Mouse (Mus musculus) T-helper 1 cell (primary cell): Measurements from ENCODE around the gene Rassf10.

ENCODE experiments used
- in situ Hi-C: fragments of 300-600 bp; cut with MboI, MseI; formaldehyde crosslinking; loops from one replicate; pipeline ENCODE4 v1.15.1; 2025; ENCODE audit warnings: high pct_unique_total_duplicates

The Rassf10 gene

GRCm38 (mm10) chr7:112956961-112957360 is 3.2 kb downstream of the Rassf10 start:
- in situ Hi-C loops = loop anchor here (10.0 kb wide), 1 partner anchor 928 kb away; no protein-coding TSS in a partner anchor

- in situ Hi-C loops = loop anchor here (10.0 kb wide), 1 partner anchor 927 kb away; no protein-coding TSS in a partner anchor
Measured at GRCm38 (mm10) chr7:112957630-112958029, 3.9 kb downstream of the Rassf10 start.

- in situ Hi-C loops = no loop called here
Measured at GRCm38 (mm10) chr7:112966382-112966781, 12.6 kb downstream of the Rassf10 start.

- in situ Hi-C loops = no loop called here
Measured at GRCm38 (mm10) chr7:112966786-112967185, 13.0 kb downstream of the Rassf10 start.

DNA sequence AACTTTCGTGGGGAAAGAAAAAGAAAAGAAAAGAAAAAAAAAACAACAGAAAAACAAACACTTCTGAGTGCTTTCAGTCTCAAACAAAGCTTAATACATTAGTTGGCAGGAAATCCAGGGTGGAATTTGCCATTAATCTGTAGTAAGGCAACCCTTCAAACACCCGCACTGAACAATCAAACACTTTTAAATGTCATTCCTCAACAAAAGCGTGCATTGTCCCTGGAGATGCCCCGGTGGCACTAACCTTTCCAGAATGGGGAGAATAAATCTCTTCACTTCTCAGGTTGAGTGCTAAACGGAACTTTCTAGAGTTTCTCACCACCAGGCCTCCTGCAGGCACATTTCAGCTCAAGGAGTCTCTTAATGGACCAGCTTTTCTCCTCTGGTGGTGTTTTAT is 29.6 kb downstream of the Rassf10 start:
- in situ Hi-C loops = no loop called here

- in situ Hi-C loops = no loop called here
Measured at GRCm38 (mm10) chr7:112984704-112985577, 31.2 kb downstream of the Rassf10 start.

DNA sequence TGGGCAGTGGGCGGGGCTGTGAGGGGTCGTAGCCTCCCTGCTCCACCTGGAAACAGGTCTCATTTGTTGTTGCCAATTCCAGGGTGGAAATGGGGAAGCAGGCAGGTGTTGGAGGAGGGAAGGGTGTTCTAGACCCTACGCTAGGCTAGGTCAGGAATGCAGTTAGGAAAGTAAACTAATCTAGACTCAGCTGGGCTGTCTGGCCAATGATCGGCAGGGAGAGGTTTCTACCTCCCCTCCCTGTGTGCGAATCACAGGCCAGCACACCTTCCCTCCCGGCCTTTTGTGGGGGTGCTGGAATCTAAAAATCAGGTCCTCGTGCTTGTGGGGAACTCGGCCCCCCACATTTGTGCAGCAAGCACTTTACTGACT is 31.8 kb downstream of the Rassf10 start:
- in situ Hi-C loops = no loop called here

- in situ Hi-C loops = no loop called here
Measured at GRCm38 (mm10) chr7:112992928-112993327, 39.2 kb downstream of the Rassf10 start.

DNA sequence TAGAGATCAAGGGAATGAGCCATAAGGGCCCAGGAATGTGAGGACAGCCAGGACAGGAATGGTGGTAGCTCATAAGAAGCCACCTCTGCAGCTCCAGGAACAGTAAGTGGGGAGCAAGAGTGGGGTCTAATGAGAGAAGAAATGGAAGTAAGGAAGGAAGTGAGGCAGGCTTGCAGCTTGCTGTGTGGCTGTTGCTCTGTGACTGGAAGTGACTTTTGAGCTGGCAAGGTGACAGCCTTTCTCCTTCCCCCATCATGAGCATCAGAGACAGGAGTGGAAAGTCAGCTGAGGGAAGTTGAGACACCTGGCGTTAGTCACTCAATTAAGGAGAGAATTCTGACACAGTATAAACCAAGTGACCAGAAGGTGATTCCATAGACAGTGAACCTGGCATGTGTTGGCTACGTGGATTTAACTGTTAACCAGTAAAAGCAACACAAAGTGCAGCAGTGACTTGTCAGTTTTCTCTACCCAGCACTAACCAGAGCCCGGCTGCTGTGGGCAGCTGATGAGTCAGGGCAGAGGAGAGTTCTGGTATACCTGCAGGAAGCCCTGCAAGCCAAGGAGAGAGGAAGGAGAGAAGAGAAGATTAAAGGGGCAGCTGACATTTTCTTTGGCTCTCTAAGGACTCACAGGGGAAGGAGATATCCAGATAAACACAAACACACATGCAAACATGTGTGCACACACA is 49.9 kb downstream of the Rassf10 start:
- in situ Hi-C loops = no loop called here

DNA sequence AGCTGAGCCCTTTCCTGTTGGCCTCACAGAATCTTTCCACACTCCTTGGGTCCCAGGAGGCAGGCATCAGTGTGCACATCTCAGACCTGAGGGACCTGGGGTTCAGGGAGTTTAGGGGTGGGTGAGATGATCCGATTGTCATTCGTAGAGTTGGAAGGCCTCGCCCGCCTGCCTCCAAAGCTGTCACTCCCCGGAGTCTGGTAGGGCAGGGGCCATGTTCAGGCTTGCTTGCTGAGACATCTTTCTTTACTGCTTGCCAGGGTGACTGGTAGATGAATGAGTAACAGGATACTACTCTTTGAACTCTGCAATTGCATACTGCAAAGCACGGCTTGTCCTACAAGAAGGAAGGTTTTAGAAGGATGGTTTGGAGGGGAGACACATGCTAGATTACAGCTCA is 52.0 kb downstream of the Rassf10 start:
- in situ Hi-C loops = no loop called here
